Mouse (Mus musculus): ENCODE measurements around the gene Resf1. TPM values are rescaled to one million over a fixed set of nuclear protein-coding genes. Genes with fewer than 3 reads are reported as not detected.
"Not testable (repeated sequence)": the region's sequence is repeated elsewhere in the genome, so short reads cannot be mapped to it uniquely, and the experiment has no call there.

The Resf1 gene
- polyA plus RNA-seq, 1 experiment, result 11.8 TPM

DNA sequence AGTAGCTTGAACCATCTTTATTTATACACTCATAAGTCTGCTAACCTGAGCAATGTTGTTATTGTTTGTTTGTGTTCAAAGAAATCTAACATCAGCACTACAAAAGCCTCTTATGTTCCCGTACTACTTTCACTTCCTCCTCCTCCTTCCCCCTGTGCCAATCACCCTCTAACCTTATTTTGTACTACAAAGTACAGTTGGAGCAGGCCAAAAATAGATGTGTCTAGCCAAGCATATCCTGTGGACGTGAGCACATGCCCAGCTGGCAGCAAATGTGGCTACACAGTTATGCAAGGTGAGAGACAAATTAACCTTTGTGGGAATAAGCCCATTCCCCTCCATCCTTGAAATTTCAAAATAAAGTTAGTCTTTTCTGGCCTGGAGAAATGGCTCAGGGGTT lies 34.6 kb downstream of the Resf1 start:
- 5% methylated on average over 2 of the region's 2 CpGs for WGBS
- H3K27ac ChIP-seq (ENCODE audit: insufficient read depth, low read depth, low read length), result peak overlapping the region; percentile 94
- no peaks in the 10 kb centered on the region for H3K36me3 ChIP-seq (ENCODE audit: control insufficient read depth, insufficient read depth, low read length)
- TF ChIP-seq CTCF (conservative IDR thresholded peaks at IDR 0.05; ENCODE audit: insufficient read depth, insufficient read length, low read depth, low read length), result no peak
- TF ChIP-seq POLR2A (IDR thresholded peaks at IDR 0.05; ENCODE audit: low read depth, low read length), result no peak
- H3K4me1 ChIP-seq (ENCODE audit: control insufficient read depth, insufficient read depth, low read length), result peaks cover 8% of the 10 kb centered on the region; the same call in 1 of the 2 replicates
- H3K27me3 ChIP-seq (replicated peaks; ENCODE audit: control insufficient read depth, insufficient read depth, low read length), result no peaks in the 10 kb centered on the region
- peak; percentile 95 for DNase-seq
- no peak overlapping the region for H3K4me3 ChIP-seq (ENCODE audit: insufficient read depth, low read depth, low read length)

DNA sequence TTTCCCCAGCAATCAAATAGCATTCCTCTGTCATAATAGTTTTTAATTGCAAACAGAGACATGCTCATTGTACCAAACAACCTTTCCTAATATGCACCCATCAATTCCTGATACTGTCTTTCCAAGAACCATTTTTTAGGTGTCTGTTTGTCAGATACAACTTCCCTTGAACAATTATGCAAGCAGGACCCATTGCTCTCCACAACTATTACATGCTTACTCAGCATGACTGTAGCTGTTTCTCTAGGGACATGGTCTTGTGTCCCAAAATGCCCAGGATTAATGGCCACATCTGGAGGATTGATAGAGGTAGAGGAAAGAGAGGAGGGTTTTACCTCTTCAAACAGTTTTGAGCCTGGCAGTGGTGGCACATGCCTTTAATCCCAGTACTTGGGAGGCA lies 35.2 kb downstream of the Resf1 start:
- Histone ChIP-seq H3K36me3 (ENCODE audit: control insufficient read depth, insufficient read depth, low read length) (no peaks in the 10 kb centered on the region), H3K27ac (ENCODE audit: insufficient read depth, low read depth, low read length) (peak overlapping the region; percentile 50; the same call in 1 of the 2 replicates), H3K4me3 (ENCODE audit: insufficient read depth, low read depth, low read length) (no peak overlapping the region), H3K4me1 (ENCODE audit: control insufficient read depth, insufficient read depth, low read length) (peaks cover 8% of the 10 kb centered on the region; the same call in 1 of the 2 replicates), H3K27me3 (replicated peaks; ENCODE audit: control insufficient read depth, insufficient read depth, low read length) (no peaks in the 10 kb centered on the region)
- peak; percentile 16 for DNase-seq
- TF ChIP-seq CTCF (conservative IDR thresholded peaks at IDR 0.05; ENCODE audit: insufficient read depth, insufficient read length, low read depth, low read length) (no peak), POLR2A (IDR thresholded peaks at IDR 0.05; ENCODE audit: low read depth, low read length) (no peak)

DNA sequence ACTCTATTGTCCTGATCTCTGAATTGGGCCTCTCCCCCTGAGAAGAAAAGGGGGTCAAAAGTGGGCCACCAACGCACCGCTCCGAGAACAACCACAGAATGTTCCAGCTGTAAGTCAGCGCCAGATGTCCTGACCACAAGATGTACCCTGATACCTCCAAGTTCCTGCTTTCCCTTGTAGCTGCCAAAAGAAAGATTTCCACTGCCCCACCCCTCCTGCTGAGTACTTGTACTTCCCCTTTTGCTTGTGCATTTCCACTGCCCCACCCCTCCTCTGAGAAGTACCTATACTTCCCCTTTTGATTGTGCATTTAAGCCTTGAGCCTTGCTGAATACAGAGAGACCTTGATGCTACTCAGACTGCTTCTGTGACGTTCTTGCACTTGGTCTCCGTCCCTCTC lies 39.0 kb downstream of the Resf1 start:
- H3K27me3 ChIP-seq (replicated peaks; ENCODE audit: control insufficient read depth, insufficient read depth, low read length); DNase-seq; H3K36me3 ChIP-seq (ENCODE audit: control insufficient read depth, insufficient read depth, low read length); H3K27ac ChIP-seq (ENCODE audit: insufficient read depth, low read depth, low read length); H3K4me1 ChIP-seq (ENCODE audit: control insufficient read depth, insufficient read depth, low read length); H3K4me3 ChIP-seq (ENCODE audit: insufficient read depth, low read depth, low read length): not testable (repeated sequence)
- WGBS, result 92% methylated on average over 6 of the region's 6 CpGs

DNA sequence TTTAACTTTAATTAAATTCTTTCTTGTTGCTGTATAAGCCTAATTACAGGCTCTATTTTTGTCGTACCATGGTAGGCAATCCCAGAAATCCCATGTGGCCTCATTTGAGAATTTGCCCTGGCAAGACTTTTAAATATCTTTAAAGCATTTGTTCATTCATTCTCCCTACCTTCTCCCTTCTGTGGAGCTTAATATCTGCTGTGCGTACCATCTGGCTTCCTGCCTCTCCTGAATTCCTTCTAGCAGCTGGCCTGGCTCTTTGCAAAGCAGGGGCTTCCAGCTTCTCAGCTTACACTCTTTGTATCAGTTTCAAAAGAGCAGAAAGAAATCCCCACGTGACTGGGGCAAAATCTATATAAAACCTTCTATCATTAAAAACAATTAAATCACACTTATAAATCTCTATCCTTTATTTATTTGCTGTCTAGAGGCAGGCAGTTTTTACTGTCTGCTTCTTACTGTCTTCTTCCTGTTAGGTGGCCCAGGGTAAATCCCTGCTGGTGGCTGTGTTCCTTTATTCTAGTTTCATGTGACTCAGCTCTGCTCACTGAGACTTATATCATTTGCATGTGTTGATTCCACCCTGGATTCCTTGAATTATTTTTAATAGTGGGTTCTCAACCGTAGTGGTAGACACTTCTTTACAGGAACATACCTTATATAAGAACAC lies 45.7 kb downstream of the Resf1 start:
- WGBS, result 64% methylated on average over 4 of the region's 4 CpGs
- H3K4me3 ChIP-seq (ENCODE audit: insufficient read depth, low read depth, low read length), result no peak overlapping the region
- H3K27me3 ChIP-seq (replicated peaks; ENCODE audit: control insufficient read depth, insufficient read depth, low read length), result no peaks in the 10 kb centered on the region

DNA sequence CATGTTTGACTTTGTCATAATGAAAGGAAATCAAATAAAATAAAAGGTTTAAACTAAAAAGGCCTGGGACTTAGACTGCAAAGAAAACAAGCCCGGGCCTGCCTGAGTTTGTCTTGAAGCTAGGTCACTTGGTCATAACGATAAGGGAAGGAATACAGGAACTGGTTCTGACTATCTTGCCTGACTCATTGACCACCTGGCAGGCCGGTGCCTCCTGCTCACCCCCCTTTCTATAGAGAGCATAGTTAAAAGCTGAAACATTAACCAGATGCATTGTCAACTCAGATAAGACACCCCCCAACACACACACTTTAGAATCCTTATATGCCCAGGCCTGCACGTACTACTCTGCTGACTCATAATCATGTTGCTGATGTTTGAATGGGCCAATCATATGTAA lies 46.6 kb downstream of the Resf1 start:
- WGBS, result 80% methylated on average over 4 of the region's 4 CpGs

More for the DNA sequence above, 45.7 kb downstream of the Resf1 start:
- DNase-seq, result no peak
- H3K36me3 ChIP-seq (ENCODE audit: control insufficient read depth, insufficient read depth, low read length), result no peaks in the 10 kb centered on the region
- H3K4me1 ChIP-seq (ENCODE audit: control insufficient read depth, insufficient read depth, low read length), result no peaks in the 10 kb centered on the region
- TF ChIP-seq CTCF (conservative IDR thresholded peaks at IDR 0.05; ENCODE audit: insufficient read depth, insufficient read length, low read depth, low read length) (no peak), POLR2A (IDR thresholded peaks at IDR 0.05; ENCODE audit: low read depth, low read length) (no peak)
- no peak overlapping the region for H3K27ac ChIP-seq (ENCODE audit: insufficient read depth, low read depth, low read length)

DNA sequence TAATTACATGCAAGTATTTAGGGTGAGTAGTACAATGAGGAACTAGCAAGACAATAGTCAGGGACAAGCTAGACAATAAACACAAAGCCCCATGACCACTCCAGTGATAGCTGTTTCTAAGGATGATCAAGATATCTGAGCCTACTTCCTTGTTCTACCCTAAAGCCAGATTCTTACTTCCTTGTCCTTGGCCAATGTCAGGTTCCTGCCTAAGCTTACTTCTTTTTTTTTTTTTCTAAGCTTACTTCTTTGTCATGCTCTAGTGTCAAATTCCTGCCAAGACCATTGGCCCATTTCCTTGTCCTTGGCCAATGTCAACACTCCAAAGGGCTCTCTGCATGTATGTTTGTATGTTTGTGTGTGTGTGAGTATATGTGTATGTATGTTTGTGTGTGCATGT lies 47.9 kb downstream of the Resf1 start:
- no peak for DNase-seq
- TF ChIP-seq POLR2A (IDR thresholded peaks at IDR 0.05; ENCODE audit: low read depth, low read length) (no peak), CTCF (conservative IDR thresholded peaks at IDR 0.05; ENCODE audit: insufficient read depth, insufficient read length, low read depth, low read length) (no peak)
- no peak overlapping the region for H3K4me3 ChIP-seq (ENCODE audit: insufficient read depth, low read depth, low read length)
- H3K27me3 ChIP-seq (replicated peaks; ENCODE audit: control insufficient read depth, insufficient read depth, low read length), result no peaks in the 10 kb centered on the region
- no peaks in the 10 kb centered on the region for H3K36me3 ChIP-seq (ENCODE audit: control insufficient read depth, insufficient read depth, low read length)
- H3K27ac ChIP-seq (ENCODE audit: insufficient read depth, low read depth, low read length), result no peak overlapping the region
- no peaks in the 10 kb centered on the region for H3K4me1 ChIP-seq (ENCODE audit: control insufficient read depth, insufficient read depth, low read length)

More for the DNA sequence above, 46.6 kb downstream of the Resf1 start:
- H3K4me1 ChIP-seq (ENCODE audit: control insufficient read depth, insufficient read depth, low read length); H3K27ac ChIP-seq (ENCODE audit: insufficient read depth, low read depth, low read length); H3K27me3 ChIP-seq (replicated peaks; ENCODE audit: control insufficient read depth, insufficient read depth, low read length); H3K36me3 ChIP-seq (ENCODE audit: control insufficient read depth, insufficient read depth, low read length); DNase-seq; H3K4me3 ChIP-seq (ENCODE audit: insufficient read depth, low read depth, low read length): not testable (repeated sequence)

DNA sequence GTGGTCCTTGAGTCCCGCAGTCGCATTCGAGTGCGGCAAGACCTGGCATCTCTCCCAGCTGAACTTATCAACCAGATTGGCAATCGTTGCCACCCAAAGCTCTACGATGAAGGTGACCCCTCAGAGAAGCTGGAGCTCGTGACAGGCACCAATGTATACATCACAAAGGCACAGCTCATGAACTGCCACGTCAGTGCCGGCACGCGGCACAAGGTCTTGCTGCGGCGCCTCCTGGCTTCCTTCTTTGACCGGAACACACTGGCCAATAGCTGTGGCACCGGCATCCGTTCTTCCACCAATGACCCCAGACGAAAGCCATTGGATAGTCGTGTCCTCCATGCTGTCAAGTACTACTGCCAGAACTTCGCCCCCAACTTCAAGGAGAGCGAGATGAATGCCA lies 53.3 kb downstream of the Resf1 start:
- H3K36me3 ChIP-seq (ENCODE audit: control insufficient read depth, insufficient read depth, low read length); H3K4me1 ChIP-seq (ENCODE audit: control insufficient read depth, insufficient read depth, low read length); H3K27ac ChIP-seq (ENCODE audit: insufficient read depth, low read depth, low read length); H3K27me3 ChIP-seq (replicated peaks; ENCODE audit: control insufficient read depth, insufficient read depth, low read length); H3K4me3 ChIP-seq (ENCODE audit: insufficient read depth, low read depth, low read length); DNase-seq: not testable (repeated sequence)
- 97% methylated on average over 20 of the region's 20 CpGs for WGBS

DNA sequence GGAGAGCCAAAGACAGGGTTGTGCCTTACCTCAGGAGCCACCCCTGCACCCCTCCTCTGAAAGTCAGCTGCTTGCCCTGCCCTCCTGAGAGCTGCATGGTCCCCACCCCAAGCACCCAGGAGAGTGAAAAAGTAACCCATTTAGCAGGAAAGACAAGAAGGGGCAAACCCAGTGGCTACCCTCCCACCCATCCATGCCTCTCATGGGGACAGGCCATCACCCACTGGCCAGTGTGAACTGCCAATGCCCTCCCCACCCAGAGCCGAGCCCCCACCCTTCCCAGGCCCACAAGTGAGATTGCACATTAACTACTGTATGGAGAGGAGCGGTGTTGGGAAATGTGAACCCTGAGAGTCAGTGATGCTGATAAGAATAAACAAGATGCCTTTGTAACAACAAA lies 56.8 kb downstream of the Resf1 start:
- H3K36me3 ChIP-seq (ENCODE audit: control insufficient read depth, insufficient read depth, low read length); H3K4me3 ChIP-seq (ENCODE audit: insufficient read depth, low read depth, low read length): not testable (repeated sequence)
- 38% methylated on average over 2 of the region's 2 CpGs for WGBS

More for the DNA sequence above, 56.8 kb downstream of the Resf1 start:
- not testable (repeated sequence) for H3K27ac ChIP-seq (ENCODE audit: insufficient read depth, low read depth, low read length); DNase-seq; H3K4me1 ChIP-seq (ENCODE audit: control insufficient read depth, insufficient read depth, low read length); H3K27me3 ChIP-seq (replicated peaks; ENCODE audit: control insufficient read depth, insufficient read depth, low read length)
